Mouse (Mus musculus): ENCODE results near the gene Kcnmb2.

GRCm38 (mm10) chr3:32020981-32021380 is 118.7 kb downstream of the Kcnmb2 start:
- TF ChIP-seq POLR2A (IDR thresholded peaks at IDR 0.05; ENCODE audit: borderline replicate concordance, insufficient read depth, low read length) = no peak
- TF ChIP-seq CTCF (IDR thresholded peaks at IDR 0.05; ENCODE audit: borderline replicate concordance, insufficient read depth, low read depth, low read length) = no peak

Data from cerebellum, adult 2 months (tissue).